Mouse (Mus musculus): Measurements from ENCODE around the gene Clcn1. TPM values are rescaled to one million over a fixed set of nuclear protein-coding genes. Genes with fewer than 3 reads are reported as not detected.

Gene Clcn1
- polyA plus RNA-seq, 1 experiment from 2014 or later = not detected

DNA sequence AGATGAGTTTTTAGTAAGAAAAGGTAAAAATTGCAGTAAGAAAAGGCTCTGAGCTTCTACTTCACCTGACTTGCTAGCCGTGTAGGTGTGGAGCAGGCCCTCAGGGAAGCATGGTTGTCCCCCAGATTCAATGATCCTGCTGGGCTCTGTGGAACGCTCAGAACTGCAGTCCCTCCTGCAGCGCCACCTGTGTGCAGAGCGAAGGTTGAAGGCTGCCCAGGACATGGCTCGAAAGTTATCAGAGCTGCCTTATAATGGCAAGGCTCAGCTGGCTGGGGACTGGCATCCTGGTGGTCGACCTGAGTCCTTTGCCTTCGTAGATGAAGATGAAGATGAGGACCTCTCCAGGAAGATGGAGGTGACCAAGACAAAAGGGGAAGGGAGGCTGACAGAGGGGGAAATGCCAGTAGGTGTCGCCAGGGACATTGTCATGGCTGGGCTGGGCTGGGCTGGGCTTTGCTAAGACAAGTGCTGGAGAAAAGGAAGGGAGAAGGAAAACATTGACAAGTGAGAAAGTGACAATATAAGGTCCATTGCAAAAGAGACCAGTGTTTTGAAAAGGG, 23.4 kb downstream of the Clcn1 start:
- no peaks in the 10 kb centered on the region for H3K27me3 ChIP-seq (ENCODE audit: insufficient read depth, low read length)
- no peaks in the 10 kb centered on the region for H3K9me3 ChIP-seq (ENCODE audit: low read depth, low read length)
- H3K4me3 ChIP-seq (ENCODE audit: low read depth, low read length) = no peak overlapping the region
- DNase-seq (peak; percentile 20), ATAC-seq (ENCODE audit: insufficient read depth) (no peak)
- H3K9ac ChIP-seq = no peak overlapping the region
- peak; percentile 44 for TF ChIP-seq CTCF (IDR thresholded peaks at IDR 0.05; ENCODE audit: low read depth)
- H3K4me2 ChIP-seq = no peak overlapping the region
- WGBS = 48% methylated on average over 8 of the region's 8 CpGs
- H3K27ac ChIP-seq (ENCODE audit: low read depth) = no peak overlapping the region
- no peaks in the 10 kb centered on the region for H3K36me3 ChIP-seq (ENCODE audit: insufficient read depth)
- H3K4me1 ChIP-seq (ENCODE audit: insufficient read depth) = no peaks in the 10 kb centered on the region

DNA sequence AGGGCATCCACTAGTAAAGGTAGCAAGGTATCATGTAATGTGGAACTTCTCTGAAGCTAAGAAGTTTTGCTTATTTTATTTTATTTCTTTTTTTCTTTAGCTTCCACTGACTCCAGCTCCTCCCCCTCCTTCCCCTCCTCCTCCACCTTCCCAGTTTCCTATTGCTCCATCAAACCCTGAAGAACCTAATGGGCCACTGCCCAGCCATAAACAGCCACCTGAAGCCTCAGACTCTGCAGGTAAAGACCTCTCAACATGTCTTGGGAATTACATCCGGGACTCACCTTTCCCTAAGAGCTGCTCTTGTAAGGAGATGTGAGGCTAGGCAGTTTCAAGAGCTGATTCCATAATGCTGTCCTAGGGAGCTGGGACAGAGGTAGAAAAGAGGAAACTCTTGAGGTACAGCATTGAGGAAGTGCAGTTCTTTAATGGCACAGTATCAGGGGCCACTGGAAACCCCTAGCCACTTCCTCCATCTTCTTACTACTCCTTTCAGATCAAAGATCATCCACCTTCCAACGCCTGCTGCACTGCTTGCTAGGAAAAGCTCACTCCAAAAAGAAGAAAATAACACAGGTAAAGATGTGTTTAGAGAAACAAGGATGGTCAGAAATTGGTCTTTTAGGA, 24.1 kb downstream of the Clcn1 start:
- Histone ChIP-seq H3K36me3 (ENCODE audit: insufficient read depth) (no peaks in the 10 kb centered on the region), H3K9me3 (ENCODE audit: low read depth, low read length) (no peaks in the 10 kb centered on the region), H3K4me3 (ENCODE audit: low read depth, low read length) (no peak overlapping the region), H3K4me2 (no peak overlapping the region), H3K9ac (no peak overlapping the region), H3K27ac (ENCODE audit: low read depth) (no peak overlapping the region), H3K4me1 (ENCODE audit: insufficient read depth) (no peaks in the 10 kb centered on the region), H3K27me3 (ENCODE audit: insufficient read depth, low read length) (no peaks in the 10 kb centered on the region)
- ATAC-seq (ENCODE audit: insufficient read depth) = no peak
- no peak for DNase-seq
- WGBS = 90% methylated on average over 2 of the region's 2 CpGs
- no peak for TF ChIP-seq CTCF (IDR thresholded peaks at IDR 0.05; ENCODE audit: low read depth)

DNA sequence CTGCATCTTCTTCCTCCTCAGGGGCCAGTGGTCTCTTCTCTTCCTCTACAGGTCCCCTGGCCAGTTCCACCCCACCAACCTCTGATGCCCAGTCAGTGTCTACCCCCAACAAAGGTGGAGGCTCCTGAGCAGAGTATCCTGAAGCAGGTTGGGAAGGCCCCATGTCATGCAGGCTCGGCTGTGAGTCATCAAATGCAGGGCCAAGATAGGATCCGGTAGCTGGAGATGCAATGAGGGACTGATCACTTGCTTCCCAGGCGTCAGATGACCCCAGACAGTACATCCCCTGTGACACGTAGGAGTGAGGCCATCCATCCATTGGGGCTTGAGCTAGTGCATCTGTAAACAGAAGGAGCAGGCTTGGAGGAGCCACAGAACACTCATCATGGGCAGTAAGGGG, 31.8 kb downstream of the Clcn1 start:
- H3K9me3 ChIP-seq (ENCODE audit: low read depth, low read length) = no peaks in the 10 kb centered on the region
- H3K4me1 ChIP-seq (ENCODE audit: insufficient read depth) = peaks cover under 1% of the 10 kb centered on the region; the same call in 1 of the 2 replicates
- no peak for ATAC-seq (ENCODE audit: insufficient read depth)
- H3K27me3 ChIP-seq (ENCODE audit: insufficient read depth, low read length) = peaks cover 17% of the 10 kb centered on the region
- no peaks in the 10 kb centered on the region for H3K36me3 ChIP-seq (ENCODE audit: insufficient read depth)
- H3K27ac ChIP-seq (ENCODE audit: low read depth) = no peak overlapping the region
- no peak for TF ChIP-seq CTCF (IDR thresholded peaks at IDR 0.05; ENCODE audit: low read depth)
- H3K4me3 ChIP-seq (ENCODE audit: low read depth, low read length) = no peak overlapping the region
- no peak for DNase-seq
- no peak overlapping the region for H3K4me2 ChIP-seq
- H3K9ac ChIP-seq = no peak overlapping the region
- WGBS = 71% methylated on average over 4 of the region's 4 CpGs

DNA sequence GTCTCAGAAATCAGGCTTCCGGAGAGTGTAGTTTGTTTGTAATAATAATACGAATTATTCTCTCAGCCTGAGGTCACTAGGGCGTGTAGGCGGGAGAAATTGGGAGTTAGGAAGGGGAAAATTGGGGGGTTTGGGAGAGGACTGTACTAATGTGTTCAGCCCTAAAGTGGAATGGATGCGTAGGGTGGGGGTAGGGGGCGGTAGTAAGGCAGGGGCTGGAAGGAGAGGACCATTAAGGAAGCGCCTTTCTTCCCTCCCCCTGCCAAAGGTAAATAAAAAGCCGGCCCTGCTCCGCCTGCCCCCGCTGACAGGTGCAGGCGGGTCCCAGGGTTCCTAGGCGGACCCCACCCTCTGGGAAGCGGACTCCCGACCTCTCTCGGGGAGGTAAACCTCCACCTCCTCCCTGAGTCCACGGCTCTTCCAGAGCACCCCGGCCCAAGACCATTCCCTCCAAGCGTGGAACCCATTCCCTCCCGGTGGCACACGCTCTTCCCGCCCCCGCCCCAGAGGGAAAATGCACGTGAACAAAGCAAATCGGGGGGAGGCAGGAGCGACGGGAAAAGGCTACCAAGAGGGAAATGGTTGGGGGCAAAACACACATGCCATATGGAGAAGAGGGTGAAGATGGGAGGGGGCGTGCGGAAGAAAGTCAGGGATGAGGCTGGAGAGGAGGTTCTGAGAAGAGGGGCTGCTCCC, 37.0 kb downstream of the Clcn1 start:
- peak overlapping the region; percentile 64 for H3K4me3 ChIP-seq (ENCODE audit: low read depth, low read length)
- H3K4me2 ChIP-seq = peak overlapping the region; percentile 96
- no peak for DNase-seq
- H3K27me3 ChIP-seq (ENCODE audit: insufficient read depth, low read length) = peaks cover 34% of the 10 kb centered on the region
- H3K27ac ChIP-seq (ENCODE audit: low read depth) = no peak overlapping the region
- H3K36me3 ChIP-seq (ENCODE audit: insufficient read depth) = no peaks in the 10 kb centered on the region
- under 1% methylated on average over 28 of the region's 28 CpGs for WGBS
- H3K9ac ChIP-seq = no peak overlapping the region; the same call in 1 of the 2 replicates
- peaks cover 5% of the 10 kb centered on the region; the same call in 1 of the 2 replicates for H3K4me1 ChIP-seq (ENCODE audit: insufficient read depth)
- H3K9me3 ChIP-seq (ENCODE audit: low read depth, low read length) = no peaks in the 10 kb centered on the region
- no peak for TF ChIP-seq CTCF (IDR thresholded peaks at IDR 0.05; ENCODE audit: low read depth)
- ATAC-seq (ENCODE audit: insufficient read depth) = peak; percentile 22; the same call in 1 of the 2 replicates

DNA sequence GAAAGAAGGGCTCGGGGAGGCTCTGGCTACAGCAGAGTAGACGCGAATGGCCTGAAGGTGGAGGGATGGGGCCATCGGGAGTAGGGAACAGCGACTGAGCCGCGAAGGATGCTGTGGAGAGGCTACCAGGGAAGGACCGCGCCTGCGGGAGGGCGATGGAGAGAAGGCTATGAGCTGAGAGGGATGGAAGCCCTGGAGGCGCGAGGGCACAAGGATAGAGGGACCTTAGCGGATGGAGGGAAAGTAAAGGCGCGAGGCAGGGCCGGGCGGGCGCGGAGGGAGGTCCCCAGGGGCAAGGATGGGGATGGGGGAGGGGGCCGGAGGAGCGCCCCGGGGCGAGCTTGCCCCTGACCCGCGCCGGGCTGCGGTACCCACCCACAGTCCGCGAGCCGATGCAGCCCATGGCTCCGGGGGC, 37.6 kb downstream of the Clcn1 start:
- Histone ChIP-seq H3K4me1 (ENCODE audit: insufficient read depth) (peaks cover 5% of the 10 kb centered on the region; the same call in 1 of the 2 replicates), H3K36me3 (ENCODE audit: insufficient read depth) (no peaks in the 10 kb centered on the region), H3K9me3 (ENCODE audit: low read depth, low read length) (no peaks in the 10 kb centered on the region), H3K9ac (peak overlapping the region; percentile 50), H3K4me2 (peak overlapping the region; percentile 96), H3K27me3 (ENCODE audit: insufficient read depth, low read length) (peaks cover 34% of the 10 kb centered on the region), H3K27ac (ENCODE audit: low read depth) (no peak overlapping the region), H3K4me3 (ENCODE audit: low read depth, low read length) (peak overlapping the region; percentile 64)
- peak; percentile 39 for DNase-seq
- 0 out of 2 replicates have a peak, but pooled peaks have one; percentile 11 for TF ChIP-seq CTCF (IDR thresholded peaks at IDR 0.05; ENCODE audit: low read depth)
- ATAC-seq (ENCODE audit: insufficient read depth) = peak; percentile 79
- WGBS = 3% methylated on average over 17 of the region's 32 CpGs

DNA sequence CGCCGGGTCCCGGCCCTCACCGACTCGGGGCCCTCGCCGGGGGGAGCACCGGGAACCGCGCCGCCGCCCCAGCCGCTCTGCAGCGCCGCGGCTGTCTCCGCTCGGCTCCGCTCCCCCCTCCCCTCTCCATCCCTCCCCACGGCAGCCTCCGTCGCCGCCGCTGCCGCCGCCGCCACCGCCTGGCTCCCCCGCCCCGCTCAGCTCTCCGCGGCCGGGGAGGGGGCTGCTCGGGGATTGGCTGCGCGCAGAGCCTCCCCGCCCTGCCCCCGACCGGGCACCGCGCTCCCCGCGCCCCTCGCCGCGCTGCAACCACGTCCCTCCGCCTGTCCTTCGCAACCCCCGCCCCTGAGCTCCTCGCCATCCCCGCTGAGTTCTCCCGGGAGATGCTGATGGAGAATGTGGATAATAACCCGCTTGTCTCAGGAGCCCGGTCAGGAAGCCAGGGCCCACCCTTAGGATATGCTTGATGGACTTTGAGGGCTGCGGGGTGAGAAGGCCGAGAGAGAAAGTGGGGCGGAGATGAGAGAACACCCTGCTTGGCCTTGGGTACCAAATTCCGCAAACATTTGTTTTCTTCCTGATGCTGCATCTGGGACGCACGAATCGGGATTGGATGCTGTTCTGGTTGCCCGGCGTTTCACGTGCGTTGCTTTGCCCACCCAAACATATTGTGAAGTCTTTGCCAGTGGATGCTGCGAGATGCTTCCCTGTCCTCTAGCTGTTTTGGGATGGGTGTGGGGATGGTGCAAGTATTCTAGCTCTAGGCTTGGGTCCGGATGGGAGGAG, 38.2 kb downstream of the Clcn1 start, which contains the start of gene Fam131b:
TSS of gene Fam131b (minus strand) at position 162 of the 786 bp plus-strand sequence.
- Histone ChIP-seq H3K9ac (peak within 1 kb of the TSS; percentile 50), H3K4me1 (ENCODE audit: insufficient read depth) (peaks cover 5% of the 10 kb centered on the region; the same call in 1 of the 2 replicates), H3K4me3 (ENCODE audit: low read depth, low read length) (peak within 1 kb of the TSS; percentile 64), H3K9me3 (ENCODE audit: low read depth, low read length) (no peaks in the 10 kb centered on the region), H3K4me2 (peak within 1 kb of the TSS; percentile 96), H3K27me3 (ENCODE audit: insufficient read depth, low read length) (peaks cover 34% of the 10 kb centered on the region), H3K27ac (ENCODE audit: low read depth) (no peak within 1 kb of the TSS), H3K36me3 (ENCODE audit: insufficient read depth) (no peaks in the 10 kb centered on the region)
- WGBS = under 1% methylated on average over 41 of the region's 68 CpGs
- TF ChIP-seq CTCF (IDR thresholded peaks at IDR 0.05; ENCODE audit: low read depth) = no peak
- ATAC-seq (ENCODE audit: insufficient read depth) (peak; percentile 80), DNase-seq (peak; percentile 43)

All from lung, embryonic 14.5 days (tissue).